Mouse (Mus musculus) cortical plate, adult 2 months (tissue): Measurements from ENCODE around the gene Asb16.

Experiments used
- CTCF ChIP-seq: fragments of 200-500 bp; IDR thresholded peaks from 2 replicates; pipeline ENCODE4 v1.5.1; 2011; ENCODE audit warnings: mild to moderate bottlenecking, control low read depth, low read length; ENCODE audit not compliant: insufficient read depth; ENCODE audit errors: extremely low read depth
- POLR2A ChIP-seq: fragments of 200-500 bp; IDR thresholded peaks from 2 replicates; pipeline ENCODE4 v1.6.1; 2011; ENCODE audit warnings: mild to moderate bottlenecking, low read length, control low read depth; ENCODE audit not compliant: insufficient read depth; ENCODE audit errors: extremely low read depth

- TF ChIP-seq CTCF (no peak), POLR2A (no peak)
Observed at GRCm38 (mm10) chr11:102287485-102287884, 18.9 kb downstream of the Asb16 start.
